In the genomic region with DNA sequence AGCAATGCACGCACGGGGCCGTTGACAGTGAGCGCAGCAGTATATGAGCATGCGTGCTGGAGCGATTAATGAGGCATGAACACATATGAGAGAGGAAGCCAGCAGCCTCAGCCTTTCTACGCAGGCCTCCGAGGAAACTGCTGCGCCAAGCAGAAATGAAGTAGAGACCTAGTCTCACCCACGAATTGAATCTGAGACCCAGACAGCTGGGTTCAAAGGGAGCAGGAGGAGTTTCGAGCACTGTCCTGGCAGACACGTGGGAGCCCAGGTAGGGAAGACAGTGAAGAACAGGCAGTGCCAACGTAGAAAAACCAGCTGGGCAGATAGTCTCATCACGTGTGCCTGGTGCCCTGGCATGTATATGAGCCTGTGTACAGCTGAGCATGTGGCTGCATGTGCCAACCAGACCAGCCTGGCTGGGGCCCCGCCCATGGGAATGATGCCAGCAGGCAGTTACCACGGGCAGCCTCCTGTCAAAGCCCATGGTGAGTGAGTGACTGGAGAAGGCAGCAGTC, we compare ENCODE assay signal across 9 mouse cellular contexts. TPM values are rescaled to one million over a fixed set of nuclear protein-coding genes. Genes with fewer than 3 reads are reported as not detected.
DNase-seq lines count a peak whose midpoint lies in the region; ATAC-seq lines count a peak whose summit lies in the region.
"Had no signal": no experiment of that assay in that cellular context is flagged by ENCODE, and none has a peak within 500 bp of the region (broad histone marks: within the 10 kb centered on the region; RNA-seq: fewer than 3 reads in every experiment).

No protein-coding gene starts in this region.

- no peaks in the 10 kb centered on the region for H3K36me3 ChIP-seq in forebrain, embryonic 14.5 days (ENCODE audit: control insufficient read depth, insufficient read depth, low read length)
- H3K36me3 ChIP-seq in forebrain, embryonic 11.5 days (ENCODE audit: control insufficient read depth, insufficient read depth, low read length) = no peaks in the 10 kb centered on the region
- H3K36me3 ChIP-seq in neural tube, embryonic 12.5 days = no peaks in the 10 kb centered on the region
- H3K36me3 ChIP-seq in hindbrain, embryonic 16.5 days (ENCODE audit: control insufficient read depth, insufficient read depth, low read length) = no peaks in the 10 kb centered on the region

- H3K4me3 ChIP-seq in forebrain, embryonic 14.5 days (ENCODE audit: low read depth, low read length) = no peak overlapping the region
- H3K4me3 ChIP-seq in forebrain, embryonic 11.5 days (ENCODE audit: low read depth, low read length) = no peak overlapping the region
- no peak overlapping the region for H3K4me3 ChIP-seq in neural tube, embryonic 12.5 days
- H3K4me3 ChIP-seq in hindbrain, embryonic 16.5 days (ENCODE audit: low read length) = no peak overlapping the region

- H3K9me3 ChIP-seq in forebrain, embryonic 14.5 days (replicated peaks; ENCODE audit: control insufficient read depth, low read length) = no peaks in the 10 kb centered on the region
- H3K9me3 ChIP-seq in forebrain, embryonic 11.5 days (ENCODE audit: control insufficient read depth, low read length) = no peaks in the 10 kb centered on the region
- H3K9me3 ChIP-seq in neural tube, embryonic 12.5 days = no peaks in the 10 kb centered on the region
- no peaks in the 10 kb centered on the region for H3K9me3 ChIP-seq in hindbrain, embryonic 16.5 days (ENCODE audit: control insufficient read depth, low read length)

- DNase-seq in forebrain, embryonic 14.5 days (ENCODE audit: low spot score) = peak; percentile 62
- DNase-seq in forebrain, embryonic 11.5 days (ENCODE audit: low spot score) = no peak
- DNase-seq in neural tube, embryonic 10.5 days (ENCODE audit: extremely low spot score, low spot score) = no peak
- no peak for DNase-seq in spleen, postnatal 4 days (ENCODE audit: low spot score in 2 of 2)

- H3K4me2 ChIP-seq in forebrain, embryonic 14.5 days (ENCODE audit: low read length) = no peak overlapping the region
- H3K4me2 ChIP-seq in forebrain, embryonic 11.5 days (ENCODE audit: low read depth, low read length, severe bottlenecking) = no peak overlapping the region
- no peak overlapping the region for H3K4me2 ChIP-seq in neural tube, embryonic 12.5 days (replicated peaks)
- H3K4me2 ChIP-seq in hindbrain, embryonic 16.5 days (ENCODE audit: low read length) = peak overlapping the region; percentile 27; the same call in 1 of the 2 replicates

- peak; percentile 54 for ATAC-seq in forebrain, embryonic 14.5 days
- no peak for ATAC-seq in forebrain, embryonic 11.5 days (replicated peaks; ENCODE audit: low FRiP score)
- ATAC-seq in neural tube, embryonic 12.5 days (ENCODE audit: low FRiP score, low read depth) = peak; percentile 30; the same call in 1 of the 2 replicates
- ATAC-seq in hindbrain, embryonic 16.5 days = peak; percentile 75
- ATAC-seq in megakaryocyte-erythroid progenitor cell, adult 5-6 weeks (replicated peaks; ENCODE audit: low FRiP score, low TSS enrichment, poor library complexity, severe bottlenecking) = peak; percentile 64
- ATAC-seq in monocyte, adult 5-6 weeks (replicated peaks; ENCODE audit: insufficient number of reproducible peaks, low FRiP score, low TSS enrichment, poor library complexity, severe bottlenecking) = no peak

- WGBS in forebrain, embryonic 14.5 days = 68% methylated on average over 16 of the region's 16 CpGs
- WGBS in forebrain, embryonic 11.5 days = 84% methylated on average over 16 of the region's 16 CpGs
- WGBS in neural tube, embryonic 12.5 days = 70% methylated on average over 16 of the region's 16 CpGs
- WGBS in hindbrain, embryonic 16.5 days = 59% methylated on average over 16 of the region's 16 CpGs

- H3K27ac ChIP-seq in forebrain, embryonic 14.5 days (ENCODE audit: low read depth, low read length) = no peak overlapping the region
- no peak overlapping the region for H3K27ac ChIP-seq in forebrain, embryonic 11.5 days (ENCODE audit: low read depth, low read length)
- no peak overlapping the region for H3K27ac ChIP-seq in neural tube, embryonic 12.5 days
- peak overlapping the region; percentile 45; the same call in 1 of the 2 replicates for H3K27ac ChIP-seq in hindbrain, embryonic 16.5 days (ENCODE audit: low read depth, low read length)
- H3K27ac ChIP-seq: macrophage had no signal

- no peak overlapping the region for H3K9ac ChIP-seq in forebrain, embryonic 14.5 days (ENCODE audit: low read length)
- H3K9ac ChIP-seq in forebrain, embryonic 11.5 days (ENCODE audit: low read length) = no peak overlapping the region
- 0 out of 2 replicates have a peak overlapping the region, but pooled peaks have one; percentile 0 for H3K9ac ChIP-seq in neural tube, embryonic 12.5 days
- no peak overlapping the region for H3K9ac ChIP-seq in hindbrain, embryonic 16.5 days (ENCODE audit: low read depth, low read length)

- peaks cover 7% of the 10 kb centered on the region for H3K4me1 ChIP-seq in forebrain, embryonic 14.5 days (ENCODE audit: control insufficient read depth, insufficient read depth, low read length)
- 0 out of 2 replicates have a peak, but pooled peaks cover 4% of the 10 kb centered on the region for H3K4me1 ChIP-seq in forebrain, embryonic 11.5 days (replicated peaks; ENCODE audit: control insufficient read depth, insufficient read depth, low read length)
- H3K4me1 ChIP-seq in neural tube, embryonic 12.5 days = 0 out of 2 replicates have a peak, but pooled peaks cover 4% of the 10 kb centered on the region
- H3K4me1 ChIP-seq in hindbrain, embryonic 16.5 days (ENCODE audit: control insufficient read depth, insufficient read depth, low read depth, low read length) = peaks cover 9% of the 10 kb centered on the region

- no peaks in the 10 kb centered on the region for H3K27me3 ChIP-seq in forebrain, embryonic 14.5 days (replicated peaks; ENCODE audit: control insufficient read depth, insufficient read depth, low read length)
- H3K27me3 ChIP-seq in forebrain, embryonic 11.5 days (ENCODE audit: control insufficient read depth, insufficient read depth, low read length) = no peaks in the 10 kb centered on the region
- peaks cover 2% of the 10 kb centered on the region; the same call in 1 of the 2 replicates for H3K27me3 ChIP-seq in neural tube, embryonic 12.5 days (replicated peaks)
- no peaks in the 10 kb centered on the region for H3K27me3 ChIP-seq in hindbrain, embryonic 16.5 days (replicated peaks; ENCODE audit: control insufficient read depth, insufficient read depth, low read length)

RNA-seq across cellular contexts. Expression of gene Ctdspl, which starts 6.5 kb away (rescaled TPM):
- polyA plus RNA-seq in forebrain, embryonic 14.5 days (2014; fragmentation: Nextera tagmentation; extraction: Ambion mirVana) = 5.7 and 6.4 TPM in 2 replicates
- 9.0 and 9.1 TPM in 2 replicates for polyA plus RNA-seq in forebrain, embryonic 11.5 days (2014; fragmentation: Nextera tagmentation; extraction: Ambion mirVana)
- 6.8 and 7.3 TPM in 2 replicates for polyA plus RNA-seq in neural tube, embryonic 12.5 days (2016; fragmentation: Nextera tagmentation; extraction: Ambion mirVana)
- polyA plus RNA-seq in hindbrain, embryonic 16.5 days (2015; fragmentation: Nextera tagmentation; extraction: Ambion mirVana) = 8.1 and 9.2 TPM in 2 replicates
- 7.2 and 14.6 TPM in 2 replicates for total RNA-seq in megakaryocyte-erythroid progenitor cell, adult 5-6 weeks (2014; fragmentation: Nextera tagmentation)
- total RNA-seq in megakaryocyte-erythroid progenitor cell, adult 5-6 weeks (2017) = 3.1 and 3.8 TPM in 2 replicates
- 0.49 TPM in 1 of 3 replicates, not detected in the others for total RNA-seq in monocyte, adult 5-6 weeks (2017)

Comparison
In these comparisons a context has a peak if more than half of its experiments do, and no peak if none do; other contexts are left out.
1. ATAC-seq: peak in forebrain, embryonic 14.5 days (single experiment), neural tube, embryonic 12.5 days (single experiment), hindbrain, embryonic 16.5 days (single experiment) and megakaryocyte-erythroid progenitor cell, adult 5-6 weeks (single experiment); none in forebrain, embryonic 11.5 days (single experiment) and monocyte, adult 5-6 weeks (single experiment).